In the genomic region with DNA sequence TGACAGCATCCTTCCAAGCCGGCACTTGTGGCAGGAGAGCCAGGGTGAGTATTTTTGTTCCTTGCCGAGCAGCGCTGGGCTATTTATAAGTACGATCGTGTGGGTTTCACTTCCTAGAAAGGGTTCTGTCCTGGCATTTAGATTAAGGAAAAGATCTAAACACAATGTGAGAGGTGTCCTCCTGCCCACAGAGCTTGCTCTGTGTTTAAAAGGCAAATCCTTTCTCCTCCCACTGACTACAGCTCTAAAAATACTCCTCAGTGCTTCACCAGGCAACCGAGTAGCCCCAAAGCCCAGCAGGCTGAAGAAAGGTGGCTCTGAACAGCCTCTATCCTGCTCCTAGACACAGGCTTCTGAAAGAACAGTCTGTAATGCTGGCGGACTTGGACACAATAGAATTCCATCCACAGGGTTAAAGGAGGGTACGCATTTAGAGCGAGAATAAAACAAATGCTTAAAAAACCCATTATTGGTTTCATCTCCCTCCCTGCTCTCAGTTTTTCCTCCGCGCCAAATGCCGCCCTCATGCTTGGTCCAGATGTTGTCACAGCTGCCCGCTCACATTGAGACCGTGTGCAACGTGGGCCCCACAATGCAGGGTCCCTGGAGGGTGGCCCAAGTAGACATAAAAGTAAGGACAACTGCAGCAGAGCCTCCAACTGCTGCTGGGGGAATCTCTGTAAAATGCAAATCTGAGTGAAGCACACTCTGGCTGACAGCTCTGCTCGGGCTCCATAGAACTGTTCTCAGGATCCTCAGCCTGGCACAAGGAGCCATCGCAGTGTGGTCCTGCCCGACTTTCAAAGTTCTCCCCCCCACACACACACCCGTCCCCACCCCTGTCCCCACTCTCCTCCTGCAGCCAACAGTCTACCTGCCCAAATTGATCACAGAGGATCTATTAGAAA, we compare ENCODE assay signal across 8 mouse cellular contexts.
DNase-seq lines count a peak whose midpoint lies in the region; ATAC-seq and TF ChIP-seq lines count a peak whose summit lies in the region.
"Had no signal": no experiment of that assay in that cellular context is flagged by ENCODE, and none has a peak within 500 bp of the region (broad histone marks: within the 10 kb centered on the region; RNA-seq: fewer than 3 reads in every experiment).

No protein-coding gene starts in this region.

- no peak for TF ChIP-seq CTCF in stomach, postnatal 0 days (IDR thresholded peaks at IDR 0.05; ENCODE audit: low read depth)

- H3K4me2 ChIP-seq in heart, embryonic 11.5 days, result peak overlapping the region; percentile 52
- 0 out of 2 replicates have a peak overlapping the region, but pooled peaks have one; percentile 6 for H3K4me2 ChIP-seq in stomach, postnatal 0 days (replicated peaks; ENCODE audit: low read depth)

- ATAC-seq in heart, embryonic 11.5 days (replicated peaks; ENCODE audit: insufficient number of reproducible peaks, low FRiP score, low TSS enrichment), result no peak
- no peak for ATAC-seq in stomach, postnatal 0 days (ENCODE audit: low FRiP score, low TSS enrichment)

- no peak for TF ChIP-seq EP300 in stomach, postnatal 0 days (optimal IDR thresholded peaks at IDR 0.05)

- H3K36me3 ChIP-seq in heart, embryonic 11.5 days (ENCODE audit: control insufficient read depth, insufficient read depth, low read length), result no peaks in the 10 kb centered on the region
- no peaks in the 10 kb centered on the region for H3K36me3 ChIP-seq in limb, embryonic 10.5 days
- H3K36me3 ChIP-seq in stomach, postnatal 0 days (ENCODE audit: control insufficient read depth, insufficient read depth, low read length), result no peaks in the 10 kb centered on the region

- peak overlapping the region; percentile 41; the same call in 1 of the 2 replicates for H3K27ac ChIP-seq in heart, embryonic 11.5 days (ENCODE audit: low read depth, low read length)
- peak overlapping the region; percentile 76 for H3K27ac ChIP-seq in limb, embryonic 10.5 days
- H3K27ac ChIP-seq in stomach, postnatal 0 days (replicated peaks), result no peak overlapping the region

- H3K9ac ChIP-seq in heart, embryonic 11.5 days (ENCODE audit: low read depth, low read length), result peak overlapping the region; percentile 34
- H3K9ac ChIP-seq in stomach, postnatal 0 days (ENCODE audit: low read length), result no peak overlapping the region

- DNase-seq in right cerebral cortex, adult 18-20 months, result peak; percentile 39
- no peak for DNase-seq in right cerebral cortex, postnatal 14 days
- DNase-seq in limb, embryonic 10.5 days (ENCODE audit: low spot score), result no peak
- no peak for DNase-seq in stomach, postnatal 0 days (ENCODE audit: low spot score)
- no peak for DNase-seq in thymus, postnatal 4 days
- no peak for DNase-seq in adrenal gland, adult 2 months
- DNase-seq: kidney, adult 18-20 months had no signal

- WGBS in heart, embryonic 11.5 days (ENCODE audit: insufficient replicate concordance), result 48% methylated on average over 19 of the region's 19 CpGs
- WGBS in limb, embryonic 10.5 days, result 63% methylated on average over 19 of the region's 19 CpGs
- 48% methylated on average over 19 of the region's 19 CpGs for WGBS in stomach, postnatal 0 days

- peak overlapping the region; percentile 25 for H3K4me3 ChIP-seq in heart, embryonic 11.5 days (ENCODE audit: low read depth, low read length)
- H3K4me3 ChIP-seq in limb, embryonic 10.5 days, result no peak overlapping the region
- H3K4me3 ChIP-seq in stomach, postnatal 0 days (ENCODE audit: low read depth, low read length), result no peak overlapping the region

- peaks cover 7% of the 10 kb centered on the region for H3K4me1 ChIP-seq in heart, embryonic 11.5 days (ENCODE audit: control insufficient read depth, insufficient read depth, low read length)
- peaks cover 72% of the 10 kb centered on the region for H3K4me1 ChIP-seq in limb, embryonic 10.5 days
- no peaks in the 10 kb centered on the region for H3K4me1 ChIP-seq in stomach, postnatal 0 days (replicated peaks; ENCODE audit: control insufficient read depth, insufficient read depth)

- no peaks in the 10 kb centered on the region for H3K9me3 ChIP-seq in heart, embryonic 11.5 days (replicated peaks; ENCODE audit: control insufficient read depth, low read length)
- H3K9me3 ChIP-seq in limb, embryonic 10.5 days (replicated peaks), result no peaks in the 10 kb centered on the region
- no peaks in the 10 kb centered on the region for H3K9me3 ChIP-seq in stomach, postnatal 0 days (ENCODE audit: control insufficient read depth, low read length)

- H3K27me3 ChIP-seq in heart, embryonic 11.5 days (ENCODE audit: control insufficient read depth, insufficient read depth, low read length), result peaks cover 9% of the 10 kb centered on the region; the same call in 1 of the 2 replicates
- H3K27me3 ChIP-seq in limb, embryonic 10.5 days (ENCODE audit: low read depth, poor library complexity, severe bottlenecking), result peaks cover 47% of the 10 kb centered on the region
- H3K27me3 ChIP-seq in stomach, postnatal 0 days (ENCODE audit: control insufficient read depth, insufficient read depth, low read length), result no peaks in the 10 kb centered on the region
